Mouse (Mus musculus): Measurements from ENCODE around the gene Golga5. TPM values are rescaled to one million over a fixed set of nuclear protein-coding genes. Genes with fewer than 3 reads are reported as not detected.
A peak's percentile ranks its signal among the peaks of the same experiment; 100 is the strongest.

Gene Golga5
- polyA plus RNA-seq, 1 experiment from 2014 or later, result 29.5 TPM

DNA sequence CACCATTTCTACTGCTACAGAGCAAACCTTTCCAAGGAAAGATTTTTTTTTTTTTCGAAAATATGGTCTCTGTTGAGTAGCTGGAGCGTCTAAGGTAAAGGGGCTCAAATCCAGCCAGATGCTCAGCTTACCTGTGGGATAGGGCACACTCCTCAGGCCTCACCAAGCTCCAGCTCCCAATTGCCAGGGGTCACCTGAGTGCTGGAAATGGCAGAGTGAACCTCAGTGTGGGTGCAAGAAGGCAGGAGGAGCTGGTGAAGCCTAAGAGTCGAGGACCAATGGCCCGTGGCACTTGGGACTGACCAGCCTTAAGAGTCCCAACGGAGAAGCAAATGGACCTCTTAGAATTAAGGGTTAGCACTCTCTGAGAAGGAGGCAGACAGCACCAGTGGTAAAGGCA lies 30.3 kb downstream of the Golga5 start:
- WGBS, result 87% methylated on average over 5 of the region's 5 CpGs
- H3K4me2 ChIP-seq, result no peak overlapping the region
- no peaks in the 10 kb centered on the region for H3K9me3 ChIP-seq
- no peak overlapping the region for H3K9ac ChIP-seq
- H3K4me1 ChIP-seq (replicated peaks), result no peaks in the 10 kb centered on the region
- no peak for ATAC-seq (ENCODE audit: low read depth)
- peaks cover 44% of the 10 kb centered on the region for H3K36me3 ChIP-seq
- no peak overlapping the region for H3K4me3 ChIP-seq
- no peaks in the 10 kb centered on the region for H3K27me3 ChIP-seq
- no peak overlapping the region for H3K27ac ChIP-seq (replicated peaks)

DNA sequence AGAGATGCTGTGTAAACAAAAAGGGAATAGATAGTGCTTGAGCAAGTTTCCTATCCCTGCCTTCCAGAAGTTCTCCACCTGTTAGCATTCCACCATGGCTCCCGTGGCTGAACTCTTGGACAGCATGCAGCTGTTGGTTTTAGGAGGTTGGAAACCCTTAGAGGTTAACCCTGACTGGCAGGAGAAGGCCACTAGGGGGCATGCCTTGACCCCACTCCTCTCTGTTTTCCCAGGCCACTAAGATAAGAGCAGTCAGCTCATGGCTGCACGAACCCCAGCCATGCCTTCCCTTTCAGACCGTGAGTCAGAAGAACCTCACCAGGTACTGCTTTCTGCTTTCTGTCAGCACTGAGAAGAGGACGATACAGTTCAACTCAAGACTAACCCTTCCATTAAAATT lies 30.8 kb downstream of the Golga5 start:
- Histone ChIP-seq H3K36me3 (peaks cover 44% of the 10 kb centered on the region), H3K4me3 (no peak overlapping the region), H3K9me3 (no peaks in the 10 kb centered on the region), H3K9ac (no peak overlapping the region), H3K27me3 (no peaks in the 10 kb centered on the region), H3K27ac (replicated peaks) (no peak overlapping the region), H3K4me1 (replicated peaks) (no peaks in the 10 kb centered on the region), H3K4me2 (no peak overlapping the region)
- ATAC-seq (ENCODE audit: low read depth), result no peak
- 77% methylated on average over 4 of the region's 4 CpGs for WGBS

DNA sequence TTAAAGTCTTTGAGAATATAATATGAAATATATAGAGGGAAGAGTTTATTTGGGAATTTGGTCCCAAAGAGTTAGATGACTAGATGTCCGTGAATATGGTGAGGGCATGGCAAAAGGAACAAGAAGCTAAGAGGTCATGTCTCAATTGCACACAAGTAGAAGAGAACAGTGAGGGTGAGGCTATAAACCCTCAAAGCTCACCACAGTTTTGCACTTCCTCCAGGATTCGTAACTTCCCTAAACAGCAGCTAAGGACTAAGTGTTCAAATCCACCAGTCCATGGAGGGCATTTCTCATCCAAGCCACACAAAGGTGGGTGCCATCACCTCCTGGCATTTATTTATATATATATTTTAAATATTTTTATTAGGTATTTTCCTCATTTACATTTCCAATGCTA lies 32.1 kb downstream of the Golga5 start:
- H3K36me3 ChIP-seq, result peaks cover 36% of the 10 kb centered on the region
- H3K4me2 ChIP-seq, result no peak overlapping the region
- H3K4me3 ChIP-seq, result no peak overlapping the region
- no peaks in the 10 kb centered on the region for H3K9me3 ChIP-seq
- ATAC-seq (ENCODE audit: low read depth), result no peak
- no peak overlapping the region for H3K9ac ChIP-seq
- no peaks in the 10 kb centered on the region for H3K27me3 ChIP-seq
- no peaks in the 10 kb centered on the region for H3K4me1 ChIP-seq (replicated peaks)
- 98% methylated on average over 2 of the region's 2 CpGs for WGBS
- no peak overlapping the region for H3K27ac ChIP-seq (replicated peaks)

DNA sequence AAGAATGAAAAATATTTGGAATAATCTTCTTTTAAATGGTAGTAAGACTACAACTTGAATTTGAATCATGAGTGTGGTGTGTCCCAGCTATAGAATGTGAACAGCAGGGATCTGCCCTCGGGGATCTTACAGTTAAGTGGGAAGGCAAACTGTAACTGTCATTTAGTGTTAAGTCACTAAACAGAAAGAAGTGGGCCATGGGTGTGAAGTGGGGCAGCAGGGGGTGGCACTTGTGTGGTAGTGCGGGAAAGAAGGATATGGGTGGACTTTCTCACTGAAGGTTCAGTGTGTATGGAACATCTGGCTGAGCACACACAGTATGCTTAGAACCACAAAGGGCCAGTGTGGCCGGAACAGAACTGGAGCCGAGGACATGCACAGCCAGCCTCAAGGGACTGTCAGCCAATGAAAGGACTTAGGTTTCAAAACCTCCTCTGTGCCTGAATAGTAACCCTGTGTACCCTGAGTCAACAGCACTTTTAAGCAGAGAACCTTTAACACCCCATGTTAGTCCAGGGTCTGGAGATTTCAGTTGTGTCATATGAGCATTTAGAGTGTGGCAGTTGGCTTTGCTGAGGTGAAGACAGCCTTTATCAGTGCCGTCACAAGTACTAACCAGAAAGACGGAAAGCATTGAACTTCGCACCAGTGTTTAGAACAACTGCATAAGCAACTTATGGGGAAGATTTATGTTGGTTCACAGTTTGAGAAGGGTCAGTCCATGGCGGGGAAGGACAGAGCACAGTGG lies 33.1 kb downstream of the Golga5 start:
- 86% methylated on average over 8 of the region's 8 CpGs for WGBS

DNA sequence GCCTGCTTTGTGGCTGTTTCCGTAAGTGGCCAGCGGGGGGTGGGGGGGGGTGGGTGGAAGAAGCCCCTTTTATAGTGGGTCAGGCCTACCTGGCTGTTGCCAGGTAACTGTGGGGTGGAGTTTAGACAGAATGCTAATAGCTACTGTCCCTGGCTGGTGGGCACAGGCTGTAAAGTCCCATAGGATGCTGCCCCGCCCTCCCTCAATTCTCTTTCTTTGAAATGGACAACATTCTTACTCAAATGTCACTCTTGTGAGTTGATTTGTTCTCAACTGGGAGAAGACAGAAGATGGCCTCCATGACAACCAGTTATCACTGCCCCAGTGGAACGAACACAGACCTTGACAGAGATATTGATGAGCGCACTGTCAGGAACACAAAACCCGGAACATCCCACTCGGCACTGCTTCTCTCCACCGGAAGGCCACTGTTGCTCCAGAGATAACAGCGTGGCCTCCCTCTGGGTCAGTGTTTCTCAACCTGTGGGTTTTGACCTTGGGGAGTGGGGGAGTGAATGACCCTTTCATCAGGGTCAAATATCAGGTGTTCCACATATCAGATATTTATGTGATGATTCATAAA lies 36.3 kb downstream of the Golga5 start:
- H3K4me3 ChIP-seq, result no peak overlapping the region
- H3K4me1 ChIP-seq (replicated peaks), result no peaks in the 10 kb centered on the region
- no peak overlapping the region for H3K4me2 ChIP-seq
- no peaks in the 10 kb centered on the region for H3K27me3 ChIP-seq
- ATAC-seq (ENCODE audit: low read depth), result no peak
- no peak overlapping the region for H3K27ac ChIP-seq (replicated peaks)
- no peaks in the 10 kb centered on the region for H3K9me3 ChIP-seq
- WGBS, result 59% methylated on average over 9 of the region's 9 CpGs
- H3K36me3 ChIP-seq, result no peaks in the 10 kb centered on the region; the same call in 1 of the 2 replicates
- H3K9ac ChIP-seq, result no peak overlapping the region

More for the DNA sequence above, 33.1 kb downstream of the Golga5 start:
- Histone ChIP-seq H3K4me2 (no peak overlapping the region), H3K4me3 (no peak overlapping the region), H3K9me3 (no peaks in the 10 kb centered on the region), H3K36me3 (peaks cover 27% of the 10 kb centered on the region), H3K27me3 (no peaks in the 10 kb centered on the region), H3K4me1 (replicated peaks) (no peaks in the 10 kb centered on the region), H3K9ac (no peak overlapping the region), H3K27ac (replicated peaks) (no peak overlapping the region)
- ATAC-seq (ENCODE audit: low read depth), result no peak

DNA sequence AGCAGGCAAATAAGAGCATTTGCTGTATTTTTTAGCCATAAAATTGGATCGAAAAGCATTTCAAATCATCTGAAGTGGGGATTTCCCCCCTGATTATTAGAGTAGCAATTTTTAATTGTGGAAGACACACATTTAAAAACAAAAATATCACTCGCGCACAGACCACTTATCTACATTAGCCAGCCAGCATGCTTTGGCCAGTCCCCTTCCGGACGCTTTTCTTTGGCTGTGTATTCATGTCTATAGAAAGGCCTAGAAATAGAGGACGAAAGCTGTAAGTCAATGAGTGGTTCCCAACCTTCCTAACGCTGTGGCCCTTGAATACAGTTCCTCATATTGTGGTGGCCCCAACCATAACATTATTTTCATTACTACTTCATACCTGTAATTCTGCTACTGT lies 37.0 kb downstream of the Golga5 start:
- WGBS, result 94% methylated on average over 7 of the region's 7 CpGs

DNA sequence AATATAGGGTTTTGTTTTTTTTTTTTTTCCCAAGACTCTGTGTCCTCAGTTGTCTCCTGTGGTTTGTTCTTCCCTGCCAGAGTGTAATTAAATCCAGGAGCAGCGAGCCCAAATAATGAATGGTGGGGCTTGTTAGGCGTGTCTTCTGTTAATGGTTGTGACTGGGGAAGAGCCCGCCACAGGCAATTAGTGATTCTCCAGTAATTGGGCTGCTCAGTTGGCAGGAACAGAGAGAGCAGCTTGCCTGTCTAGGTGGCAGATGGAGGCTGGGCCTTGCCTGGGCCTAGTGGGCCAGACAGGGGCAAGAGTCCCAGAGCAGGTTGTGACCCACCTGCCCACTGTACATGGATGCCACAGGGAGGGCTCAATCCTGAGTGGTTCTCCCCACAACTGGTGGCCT lies 42.4 kb downstream of the Golga5 start:
- ATAC-seq (ENCODE audit: low read depth), result peak; percentile 63
- Histone ChIP-seq H3K27me3 (no peaks in the 10 kb centered on the region), H3K4me3 (no peak overlapping the region), H3K9me3 (no peaks in the 10 kb centered on the region), H3K36me3 (no peaks in the 10 kb centered on the region), H3K4me2 (no peak overlapping the region), H3K27ac (replicated peaks) (peak overlapping the region; percentile 62; the same call in 1 of the 2 replicates), H3K4me1 (replicated peaks) (peaks cover 15% of the 10 kb centered on the region), H3K9ac (no peak overlapping the region)
- WGBS, result 5% methylated on average over 3 of the region's 3 CpGs

More for the DNA sequence above, 37.0 kb downstream of the Golga5 start:
- H3K4me1 ChIP-seq (replicated peaks), result peaks cover 5% of the 10 kb centered on the region
- no peak overlapping the region for H3K9ac ChIP-seq
- no peak overlapping the region for H3K4me3 ChIP-seq
- no peaks in the 10 kb centered on the region for H3K27me3 ChIP-seq
- no peaks in the 10 kb centered on the region for H3K9me3 ChIP-seq
- no peak overlapping the region for H3K4me2 ChIP-seq
- no peaks in the 10 kb centered on the region for H3K36me3 ChIP-seq
- no peak overlapping the region for H3K27ac ChIP-seq (replicated peaks)
- ATAC-seq (ENCODE audit: low read depth), result no peak

DNA sequence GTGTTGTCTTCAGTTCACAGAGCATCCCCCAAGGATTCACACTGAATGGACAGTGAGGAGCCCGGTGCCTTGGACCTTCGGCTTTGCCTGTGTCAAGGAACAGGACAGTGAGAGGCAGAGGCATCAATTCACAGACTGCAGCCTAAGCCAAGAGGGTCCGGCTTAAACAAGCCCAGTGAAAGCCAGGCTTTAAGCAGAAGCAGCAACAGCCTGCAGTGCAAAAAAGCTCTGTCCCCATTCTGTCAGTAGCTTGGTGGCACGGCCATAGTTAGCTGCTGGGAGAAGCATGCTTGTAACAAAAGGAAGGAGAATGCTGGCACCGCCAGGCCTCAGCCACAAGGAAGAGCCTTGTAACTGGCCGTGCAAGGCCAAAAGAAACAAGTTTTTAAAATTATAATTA lies 45.2 kb downstream of the Golga5 start:
- Histone ChIP-seq H3K27me3 (no peaks in the 10 kb centered on the region), H3K9ac (no peak overlapping the region), H3K9me3 (no peaks in the 10 kb centered on the region), H3K4me3 (no peak overlapping the region), H3K27ac (replicated peaks) (no peak overlapping the region), H3K36me3 (no peaks in the 10 kb centered on the region), H3K4me1 (replicated peaks) (peaks cover 15% of the 10 kb centered on the region), H3K4me2 (no peak overlapping the region)
- ATAC-seq (ENCODE audit: low read depth), result no peak
- 78% methylated on average over 6 of the region's 6 CpGs for WGBS

DNA sequence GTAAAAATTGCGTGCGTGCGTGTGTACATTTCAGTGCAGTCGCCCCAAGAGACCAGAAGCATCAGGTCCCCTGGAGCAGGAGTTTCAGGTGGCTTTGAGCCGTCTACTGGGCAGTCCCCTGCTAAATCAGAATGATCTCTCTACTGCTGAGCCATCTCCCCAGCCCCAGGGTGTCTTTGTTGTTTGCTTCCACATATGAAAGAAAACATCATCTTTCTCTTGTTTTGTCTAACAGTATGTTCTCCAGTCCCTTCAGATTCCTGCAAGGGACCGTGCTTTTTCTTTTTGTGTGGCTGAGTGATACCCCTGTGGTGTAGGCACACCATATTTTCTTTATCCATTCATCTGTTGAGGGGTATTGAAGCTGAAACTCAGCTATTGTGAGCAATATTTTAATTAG lies 45.8 kb downstream of the Golga5 start:
- 71% methylated on average over 6 of the region's 6 CpGs for WGBS
- Histone ChIP-seq H3K27me3 (no peaks in the 10 kb centered on the region), H3K4me2 (no peak overlapping the region), H3K27ac (replicated peaks) (no peak overlapping the region), H3K4me1 (replicated peaks) (peaks cover 15% of the 10 kb centered on the region), H3K36me3 (no peaks in the 10 kb centered on the region), H3K4me3 (no peak overlapping the region), H3K9ac (no peak overlapping the region), H3K9me3 (no peaks in the 10 kb centered on the region)
- no peak for ATAC-seq (ENCODE audit: low read depth)

DNA sequence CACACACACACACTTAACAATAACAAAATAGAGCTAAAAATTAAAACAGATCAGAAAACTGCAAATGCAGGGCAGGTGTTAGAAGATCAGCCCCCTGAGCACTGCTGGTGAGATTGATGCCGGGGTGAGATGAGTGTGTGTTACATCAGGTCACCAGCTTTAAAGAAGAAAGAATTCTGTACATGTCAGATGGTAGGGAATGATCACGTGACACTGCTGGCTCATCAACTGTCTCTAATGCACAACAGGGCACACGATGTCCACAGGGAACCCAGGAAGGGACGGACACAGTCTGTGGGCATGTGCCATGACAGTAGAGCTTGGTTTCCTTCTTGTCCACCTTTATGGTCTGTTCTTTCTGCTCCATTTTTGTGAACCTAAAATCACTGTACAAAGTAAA lies 47.2 kb downstream of the Golga5 start:
- Histone ChIP-seq H3K9ac (no peak overlapping the region), H3K36me3 (no peaks in the 10 kb centered on the region), H3K27ac (replicated peaks) (no peak overlapping the region), H3K27me3 (no peaks in the 10 kb centered on the region), H3K4me3 (no peak overlapping the region), H3K4me2 (no peak overlapping the region), H3K9me3 (no peaks in the 10 kb centered on the region), H3K4me1 (replicated peaks) (peaks cover 8% of the 10 kb centered on the region)
- no peak for ATAC-seq (ENCODE audit: low read depth)
- WGBS, result 80% methylated on average over 4 of the region's 4 CpGs

DNA sequence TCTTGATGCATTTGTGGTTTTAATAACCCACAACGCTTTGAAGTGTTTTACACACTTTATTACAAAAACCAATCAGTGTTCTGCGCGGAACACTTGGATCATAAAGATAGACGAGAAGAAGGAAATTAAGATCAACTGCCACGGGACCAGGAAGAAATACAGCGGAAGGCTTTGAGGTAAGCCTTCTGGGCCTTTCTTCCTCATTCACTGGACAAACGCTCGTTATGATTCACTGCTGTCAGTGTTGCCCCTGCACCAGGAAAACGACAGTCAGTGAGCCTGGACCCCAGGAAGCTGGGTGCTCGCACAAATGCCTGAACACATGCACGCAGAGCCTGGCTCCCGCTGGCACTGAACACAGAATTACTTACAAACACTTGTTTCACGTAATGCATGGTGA lies 48.7 kb downstream of the Golga5 start:
- WGBS, result 72% methylated on average over 13 of the region's 13 CpGs
- H3K27ac ChIP-seq (replicated peaks), result no peak overlapping the region
- no peaks in the 10 kb centered on the region for H3K9me3 ChIP-seq
- H3K36me3 ChIP-seq, result no peaks in the 10 kb centered on the region
- no peak overlapping the region for H3K9ac ChIP-seq
- ATAC-seq (ENCODE audit: low read depth), result no peak
- no peaks in the 10 kb centered on the region for H3K27me3 ChIP-seq
- no peak overlapping the region for H3K4me3 ChIP-seq
- H3K4me1 ChIP-seq (replicated peaks), result peaks cover 8% of the 10 kb centered on the region; the same call in 1 of the 2 replicates
- H3K4me2 ChIP-seq, result no peak overlapping the region

DNA sequence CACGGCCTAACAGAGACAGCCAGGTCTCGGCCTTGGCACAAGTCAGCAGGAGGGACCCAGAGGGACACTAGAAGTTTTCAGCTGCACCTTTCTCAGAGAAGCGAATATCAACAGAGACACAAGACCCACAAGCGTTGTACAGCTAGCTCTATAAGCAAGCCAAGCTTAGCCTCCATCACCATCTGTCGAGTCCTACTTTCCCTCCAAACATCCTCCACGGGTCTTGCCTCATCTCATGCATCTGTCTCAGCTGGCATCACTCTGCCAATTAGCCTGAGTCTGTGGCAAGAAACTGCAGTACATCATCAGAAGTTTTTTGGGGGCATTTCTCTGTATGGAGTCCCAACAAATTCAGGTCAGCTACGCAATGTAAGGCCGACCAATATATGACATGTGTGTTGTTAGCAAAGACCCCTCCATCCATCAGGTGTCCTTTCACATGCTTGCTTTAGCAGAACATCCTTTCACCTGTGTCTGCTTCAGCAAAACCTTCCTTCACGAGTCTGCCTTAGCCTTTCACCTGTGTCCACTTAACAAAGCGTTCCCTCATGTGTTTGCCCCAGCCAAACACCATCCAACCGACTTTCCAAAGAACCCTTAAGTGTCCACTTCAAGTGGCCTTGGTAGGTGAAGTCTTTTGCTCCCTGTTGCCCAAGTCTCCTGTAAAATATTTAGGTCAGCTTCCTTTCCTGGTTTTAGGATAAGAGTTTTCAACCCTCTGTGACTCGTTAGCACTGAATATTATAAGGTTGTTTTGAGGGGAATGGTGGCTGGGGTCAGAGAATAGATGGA lies 51.2 kb downstream of the Golga5 start:
- H3K4me1 ChIP-seq (replicated peaks), result peaks cover 8% of the 10 kb centered on the region; the same call in 1 of the 2 replicates
- H3K27ac ChIP-seq (replicated peaks), result no peak overlapping the region
- ATAC-seq (ENCODE audit: low read depth), result no peak
- H3K27me3 ChIP-seq, result no peaks in the 10 kb centered on the region
- H3K36me3 ChIP-seq, result no peaks in the 10 kb centered on the region
- H3K4me2 ChIP-seq, result no peak overlapping the region
- WGBS, result 87% methylated on average over 12 of the region's 12 CpGs
- H3K4me3 ChIP-seq, result no peak overlapping the region
- no peak overlapping the region for H3K9ac ChIP-seq
- H3K9me3 ChIP-seq, result no peaks in the 10 kb centered on the region
